Mouse (Mus musculus) myocyte (in vitro differentiated cells): ENCODE measurements around the gene Pnpla1.

Experiments
- CEBPB ChIP-seq: IDR thresholded peaks from 2 replicates; pipeline ENCODE4 v1.6.1; 2011; ENCODE audit warnings: mild to moderate bottlenecking, moderate library complexity; ENCODE audit not compliant: poor library complexity, insufficient read depth, severe bottlenecking
- POLR2A ChIP-seq: IDR thresholded peaks from one replicate; pipeline ENCODE4 v1.6.1; 2011; ENCODE audit warnings: low read depth, mild to moderate bottlenecking, control low read depth, moderate library complexity; ENCODE audit not compliant: insufficient read length
- REST ChIP-seq: IDR thresholded peaks from one replicate; pipeline ENCODE4 v1.6.1; 2011; ENCODE audit warnings: mild to moderate bottlenecking, control low read depth, moderate library complexity; ENCODE audit not compliant: insufficient read depth, insufficient read length

DNA sequence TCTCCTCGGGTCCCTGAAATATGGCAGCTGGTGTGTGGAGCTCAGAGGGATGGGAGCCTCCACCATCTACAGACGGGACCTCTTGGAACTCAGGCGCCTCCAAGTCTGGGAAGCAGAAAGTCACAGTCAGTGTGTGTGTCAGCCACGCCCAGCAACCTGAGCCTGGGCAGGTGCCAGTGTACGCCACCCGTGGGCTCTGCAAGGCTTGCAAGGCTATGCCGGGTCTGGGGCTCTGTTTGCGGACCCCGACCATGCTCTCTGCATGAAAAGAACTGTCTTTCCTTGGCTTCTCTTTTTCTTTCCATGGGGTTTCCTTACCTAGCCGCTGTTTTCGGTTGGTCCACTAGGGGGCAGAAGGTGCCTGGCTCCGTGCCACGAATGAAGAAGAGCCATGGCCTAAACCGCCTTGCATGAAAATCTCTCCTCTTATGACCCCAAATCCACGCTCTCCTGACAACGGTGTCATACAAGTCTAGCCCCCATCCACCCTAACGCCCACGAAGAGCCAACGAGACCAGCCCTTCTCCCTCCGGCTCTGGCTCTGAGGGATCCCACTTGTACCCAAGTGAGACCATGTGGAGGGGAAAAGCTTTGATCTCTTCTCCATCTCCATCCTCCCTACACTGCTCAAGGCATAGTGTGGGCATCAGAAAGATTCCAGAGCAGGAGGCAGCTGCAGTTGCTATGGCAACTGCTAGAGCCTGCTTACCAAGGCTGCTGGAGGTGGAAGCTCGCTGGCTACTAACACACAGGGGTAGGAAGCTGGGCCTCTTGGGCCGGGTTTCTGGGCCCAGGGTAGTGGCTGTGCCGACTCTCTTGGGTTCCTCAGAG, 46.5 kb downstream of the Pnpla1 start:
- TF ChIP-seq REST (no peak), POLR2A (no peak), CEBPB (no peak)
